Mouse (Mus musculus): ENCODE data around the gene Tmem38b. TPM values are rescaled to one million over a fixed set of nuclear protein-coding genes. Genes with fewer than 3 reads are reported as not detected.

The Tmem38b gene
- polyA plus RNA-seq, 1 experiment from 2014 or later = 17.0 TPM

GRCm38 (mm10) chr4:53896150-53896833, 70.4 kb downstream of the Tmem38b start:
- Histone ChIP-seq H3K9ac (ENCODE audit: low read length) (no peak overlapping the region), H3K4me1 (replicated peaks; ENCODE audit: control insufficient read depth, insufficient read depth, low read length) (no peaks in the 10 kb centered on the region), H3K27ac (ENCODE audit: low read length) (no peak overlapping the region), H3K4me3 (ENCODE audit: low read length) (no peak overlapping the region), H3K27me3 (ENCODE audit: control insufficient read depth, insufficient read depth, low read depth, low read length) (no peaks in the 10 kb centered on the region), H3K9me3 (ENCODE audit: control insufficient read depth, low read length) (no peaks in the 10 kb centered on the region), H3K4me2 (ENCODE audit: low read depth, low read length) (no peak overlapping the region), H3K36me3 (ENCODE audit: control insufficient read depth, insufficient read depth, low read length) (no peaks in the 10 kb centered on the region)
- ATAC-seq (ENCODE audit: low read depth) = no peak
- WGBS = 74% methylated on average over 7 of the region's 7 CpGs

GRCm38 (mm10) chr4:53900386-53900971, 74.6 kb downstream of the Tmem38b start:
- H3K9ac ChIP-seq (ENCODE audit: low read length) = no peak overlapping the region
- WGBS = 22% methylated on average over 6 of the region's 6 CpGs

GRCm38 (mm10) chr4:53904335-53904734, 78.5 kb downstream of the Tmem38b start:
- WGBS = 81% methylated on average over 7 of the region's 7 CpGs
- H3K27ac ChIP-seq (ENCODE audit: low read length) = no peak overlapping the region
- ATAC-seq (ENCODE audit: low read depth) = no peak
- no peaks in the 10 kb centered on the region for H3K4me1 ChIP-seq (replicated peaks; ENCODE audit: control insufficient read depth, insufficient read depth, low read length)
- H3K36me3 ChIP-seq (ENCODE audit: control insufficient read depth, insufficient read depth, low read length) = no peaks in the 10 kb centered on the region
- no peaks in the 10 kb centered on the region for H3K27me3 ChIP-seq (ENCODE audit: control insufficient read depth, insufficient read depth, low read depth, low read length)
- H3K9me3 ChIP-seq (ENCODE audit: control insufficient read depth, low read length) = no peaks in the 10 kb centered on the region
- H3K9ac ChIP-seq (ENCODE audit: low read length) = no peak overlapping the region
- H3K4me2 ChIP-seq (ENCODE audit: low read depth, low read length) = no peak overlapping the region
- H3K4me3 ChIP-seq (ENCODE audit: low read length) = no peak overlapping the region

More at GRCm38 (mm10) chr4:53900386-53900971, 74.6 kb downstream of the Tmem38b start:
- H3K4me3 ChIP-seq (ENCODE audit: low read length) = no peak overlapping the region
- no peaks in the 10 kb centered on the region for H3K9me3 ChIP-seq (ENCODE audit: control insufficient read depth, low read length)
- H3K4me2 ChIP-seq (ENCODE audit: low read depth, low read length) = no peak overlapping the region
- no peak for ATAC-seq (ENCODE audit: low read depth)
- no peak overlapping the region for H3K27ac ChIP-seq (ENCODE audit: low read length)
- H3K27me3 ChIP-seq (ENCODE audit: control insufficient read depth, insufficient read depth, low read depth, low read length) = no peaks in the 10 kb centered on the region
- no peaks in the 10 kb centered on the region for H3K36me3 ChIP-seq (ENCODE audit: control insufficient read depth, insufficient read depth, low read length)
- H3K4me1 ChIP-seq (replicated peaks; ENCODE audit: control insufficient read depth, insufficient read depth, low read length) = no peaks in the 10 kb centered on the region

- no peak overlapping the region for H3K4me2 ChIP-seq (ENCODE audit: low read depth, low read length)
- H3K27me3 ChIP-seq (ENCODE audit: control insufficient read depth, insufficient read depth, low read depth, low read length) = no peaks in the 10 kb centered on the region
- 37% methylated on average over 6 of the region's 6 CpGs for WGBS
- no peak overlapping the region for H3K4me3 ChIP-seq (ENCODE audit: low read length)
- no peak overlapping the region for H3K9ac ChIP-seq (ENCODE audit: low read length)
- no peaks in the 10 kb centered on the region for H3K36me3 ChIP-seq (ENCODE audit: control insufficient read depth, insufficient read depth, low read length)
- no peaks in the 10 kb centered on the region for H3K9me3 ChIP-seq (ENCODE audit: control insufficient read depth, low read length)
- no peak overlapping the region for H3K27ac ChIP-seq (ENCODE audit: low read length)
- ATAC-seq (ENCODE audit: low read depth) = no peak
- H3K4me1 ChIP-seq (replicated peaks; ENCODE audit: control insufficient read depth, insufficient read depth, low read length) = no peaks in the 10 kb centered on the region
Observed at GRCm38 (mm10) chr4:53905537-53905936, 79.7 kb downstream of the Tmem38b start.

DNA sequence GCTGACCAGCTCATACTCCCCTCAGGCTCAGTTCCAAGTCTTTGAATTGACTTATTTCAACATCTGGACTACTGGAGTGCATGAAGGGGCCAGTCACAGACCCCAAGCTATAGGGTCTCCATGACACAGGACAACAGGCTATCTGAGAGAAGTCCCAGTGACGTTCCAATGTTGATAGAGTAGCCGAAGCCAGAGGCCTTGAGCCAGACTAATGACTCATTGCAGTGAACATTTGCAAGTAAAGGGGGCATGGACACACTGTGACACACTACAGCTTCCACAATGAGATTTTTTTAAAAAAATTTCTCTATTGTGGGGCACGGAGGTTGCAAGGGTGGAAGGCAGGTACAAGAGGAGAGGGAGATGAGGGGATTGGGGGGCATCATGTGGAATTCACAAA, 81.2 kb downstream of the Tmem38b start:
- Histone ChIP-seq H3K4me2 (ENCODE audit: low read depth, low read length) (no peak overlapping the region), H3K27me3 (ENCODE audit: control insufficient read depth, insufficient read depth, low read depth, low read length) (no peaks in the 10 kb centered on the region), H3K4me1 (replicated peaks; ENCODE audit: control insufficient read depth, insufficient read depth, low read length) (no peaks in the 10 kb centered on the region), H3K27ac (ENCODE audit: low read length) (no peak overlapping the region), H3K36me3 (ENCODE audit: control insufficient read depth, insufficient read depth, low read length) (no peaks in the 10 kb centered on the region), H3K4me3 (ENCODE audit: low read length) (no peak overlapping the region), H3K9me3 (ENCODE audit: control insufficient read depth, low read length) (no peaks in the 10 kb centered on the region), H3K9ac (ENCODE audit: low read length) (no peak overlapping the region)
- 65% methylated on average over 3 of the region's 3 CpGs for WGBS
- no peak for ATAC-seq (ENCODE audit: low read depth)

Other genes with a start within 250 kb of the Tmem38b start
- 8.6 and 11.7 TPM in 2 replicates for gene Fsd1l, start 194.6 kb upstream of the Tmem38b start, polyA plus RNA-seq (2015; fragmentation: Nextera tagmentation; extraction: Ambion mirVana)
- gene Fktn, start 112.0 kb upstream of the Tmem38b start, polyA plus RNA-seq (2015; fragmentation: Nextera tagmentation; extraction: Ambion mirVana) = 17.1 and 19.9 TPM in 2 replicates
- gene Tal2, start 46.3 kb upstream of the Tmem38b start, polyA plus RNA-seq (2015; fragmentation: Nextera tagmentation; extraction: Ambion mirVana) = 0.25 and 0.35 TPM in 2 replicates